9 mouse cellular contexts compared by ENCODE assay signal in genomic region chr8:105820925-105821324, GRCm38 (mm10). TPM values are rescaled to one million over a fixed set of nuclear protein-coding genes. Genes with fewer than 3 reads are reported as not detected.
DNase-seq lines count a peak whose midpoint lies in the region; ATAC-seq lines count a peak whose summit lies in the region.
"Had no signal": no experiment of that assay in that cellular context is flagged by ENCODE, and none has a peak within 500 bp of the region (broad histone marks: within the 10 kb centered on the region; RNA-seq: fewer than 3 reads in every experiment).

No protein-coding gene starts in this region.

- H3K79me2 ChIP-seq in macrophage (ENCODE audit: inconsistent target): peaks cover 94% of the 10 kb centered on the region

- H3K4me3 ChIP-seq in heart, embryonic 16.5 days (ENCODE audit: low read length): no peak overlapping the region
- H3K4me3 ChIP-seq in macrophage (ENCODE audit: inconsistent target): no peak overlapping the region
- H3K4me3 ChIP-seq: neural tube, embryonic 12.5 days had no signal

- no peak overlapping the region for H3K9ac ChIP-seq in heart, embryonic 16.5 days (ENCODE audit: low read length)
- H3K9ac ChIP-seq: neural tube, embryonic 12.5 days had no signal

- intact Hi-C loops in heart, postnatal 25 days (cut with DNase I): no loop called here

- H3K4me2 ChIP-seq in heart, embryonic 16.5 days (ENCODE audit: low read depth, low read length): no peak overlapping the region
- H3K4me2 ChIP-seq: neural tube, embryonic 12.5 days had no signal

- peaks cover 11% of the 10 kb centered on the region for H3K4me1 ChIP-seq in heart, embryonic 16.5 days (ENCODE audit: control insufficient read depth, insufficient read depth, low read length)

- H3K27me3 ChIP-seq in heart, embryonic 16.5 days (ENCODE audit: control insufficient read depth, insufficient read depth, low read length): no peaks in the 10 kb centered on the region
- H3K27me3 ChIP-seq: neural tube, embryonic 12.5 days had no signal

- DNase-seq in heart, adult 11 months: peak; percentile 94
- no peak for DNase-seq in heart, postnatal 25 days (ENCODE audit: low spot score)
- DNase-seq in c-Kit-positive CD71-negative TER-119-negative erythroid progenitor cells, embryonic 14.5 days (ENCODE audit: low read depth): peak; percentile 63
- DNase-seq in ovary, postnatal 14 days (ENCODE audit: low spot score): no peak
- no peak for DNase-seq in urinary bladder, postnatal 36 days (ENCODE audit: low spot score in 2 of 2)
- DNase-seq in right cerebral cortex, postnatal 14 days: no peak

- no peak overlapping the region for H3K27ac ChIP-seq in heart, embryonic 16.5 days (ENCODE audit: low read length)
- peak overlapping the region; percentile 42 for H3K27ac ChIP-seq in macrophage
- H3K27ac ChIP-seq: neural tube, embryonic 12.5 days had no signal

- H3K9me3 ChIP-seq in heart, embryonic 16.5 days (replicated peaks; ENCODE audit: control insufficient read depth, low read length): no peaks in the 10 kb centered on the region
- H3K9me3 ChIP-seq: neural tube, embryonic 12.5 days had no signal

- H3K36me3 ChIP-seq in heart, embryonic 16.5 days (ENCODE audit: control insufficient read depth, insufficient read depth): peaks cover 19% of the 10 kb centered on the region
- peaks cover 18% of the 10 kb centered on the region; the same call in 1 of the 2 replicates for H3K36me3 ChIP-seq in macrophage (ENCODE audit: inconsistent target)

- ATAC-seq in heart, embryonic 16.5 days (replicated peaks; ENCODE audit: extremely low read depth, insufficient read depth, low FRiP score): 0 out of 2 replicates have a peak, but pooled peaks have one; percentile 39

- 80% methylated on average over 1 of the region's 1 CpGs for WGBS in heart, embryonic 16.5 days
- 100% methylated on average over 1 of the region's 1 CpGs for WGBS in macrophage (ENCODE audit: missing documents)

RNA-seq across cellular contexts. Expression of gene Ranbp10, which starts 6.2 kb away (rescaled TPM):
- 10 to 100 TPM; 19.1 to 19.2 TPM for total RNA-seq in heart, postnatal 25 days (2021)
- 8.3 and 9.2 TPM in 2 replicates for polyA plus RNA-seq in heart, embryonic 16.5 days (2015; fragmentation: Nextera tagmentation; extraction: Ambion mirVana)
- 100 to 1,000 TPM in 5 of 26 experiments, 10 to 100 TPM in 21; 38.8 to 151 (median 78.5) TPM for total RNA-seq in macrophage (2018; cell fraction: chromatin; rRNA removed)
- total RNA-seq in macrophage (2018; cell fraction: cytosol; rRNA removed): 10 to 100 TPM; 18.9 to 48.5 (median 31.8) TPM
- total RNA-seq in macrophage (2018; cell fraction: nucleus; rRNA removed): 100 to 1,000 TPM in 3 of 26 experiments, 10 to 100 TPM in 23; 34.2 to 108 (median 55.8) TPM
- 16.5 to 33.9 TPM (median 23.7 TPM) in 3 replicates for polyA plus RNA-seq in macrophage (2018)

RNA-seq across cellular contexts. Expression of gene Tsnaxip1, which starts 6.6 kb away (rescaled TPM):
- not detected for total RNA-seq in heart, postnatal 25 days (2021)
- polyA plus RNA-seq in heart, embryonic 16.5 days (2015; fragmentation: Nextera tagmentation; extraction: Ambion mirVana): 0.43 and 0.64 TPM in 2 replicates
- not detected for total RNA-seq in macrophage (2018; cell fraction: chromatin; rRNA removed)
- total RNA-seq in macrophage (2018; cell fraction: cytosol; rRNA removed): under 1 TPM in 1 of 26 experiments, not detected in 25; 0.08 TPM
- not detected for total RNA-seq in macrophage (2018; cell fraction: nucleus; rRNA removed)
- polyA plus RNA-seq in macrophage (2018): not detected in 3 replicates

RNA-seq across cellular contexts. Expression of gene Cenpt, which starts 32.2 kb away (rescaled TPM):
- 1 to 10 TPM; 2.2 to 2.9 TPM for total RNA-seq in heart, postnatal 25 days (2021)
- polyA plus RNA-seq in heart, embryonic 16.5 days (2015; fragmentation: Nextera tagmentation; extraction: Ambion mirVana): 34.0 and 35.6 TPM in 2 replicates
- 10 to 100 TPM; 13.8 to 71.8 (median 29.6) TPM for total RNA-seq in macrophage (2018; cell fraction: chromatin; rRNA removed)
- 1 to 10 TPM; 5.8 to 10.0 (median 7.8) TPM for total RNA-seq in macrophage (2018; cell fraction: cytosol; rRNA removed)
- total RNA-seq in macrophage (2018; cell fraction: nucleus; rRNA removed): 10 to 100 TPM in 24 of 26 experiments, 1 to 10 TPM in 2; 6.8 to 55.5 (median 18.6) TPM
- 7.2 to 13.3 TPM (median 8.2 TPM) in 3 replicates for polyA plus RNA-seq in macrophage (2018)

RNA-seq across cellular contexts. Expression of gene Thap11, which starts 34.0 kb away (rescaled TPM):
- 10 to 100 TPM; 23.8 to 27.4 TPM for total RNA-seq in heart, postnatal 25 days (2021)
- polyA plus RNA-seq in heart, embryonic 16.5 days (2015; fragmentation: Nextera tagmentation; extraction: Ambion mirVana): 49.0 and 50.9 TPM in 2 replicates
- 1 to 10 TPM in 15 of 26 experiments, under 1 TPM in 6, not detected in 5; 0.47 to 8.6 (median 1.4) TPM for total RNA-seq in macrophage (2018; cell fraction: chromatin; rRNA removed)
- 10 to 100 TPM in 20 of 26 experiments, 1 to 10 TPM in 6; 6.1 to 27.5 (median 17.0) TPM for total RNA-seq in macrophage (2018; cell fraction: cytosol; rRNA removed)
- 10 to 100 TPM in 5 of 26 experiments, 1 to 10 TPM in 21; 1.1 to 14.5 (median 6.3) TPM for total RNA-seq in macrophage (2018; cell fraction: nucleus; rRNA removed)
- 8.3 to 23.6 TPM (median 20.4 TPM) in 3 replicates for polyA plus RNA-seq in macrophage (2018)

RNA-seq across cellular contexts. Expression of gene Nutf2, which starts 39.5 kb away (rescaled TPM):
- 10 to 100 TPM; 30.7 to 35.0 TPM for total RNA-seq in heart, postnatal 25 days (2021)
- polyA plus RNA-seq in heart, embryonic 16.5 days (2015; fragmentation: Nextera tagmentation; extraction: Ambion mirVana): 132 and 194 TPM in 2 replicates
- total RNA-seq in macrophage (2018; cell fraction: chromatin; rRNA removed): 10 to 100 TPM in 15 of 26 experiments, 1 to 10 TPM in 7, not detected in 4; 3.1 to 27.1 (median 13.1) TPM
- 10 to 100 TPM; 36.2 to 66.6 (median 50.1) TPM for total RNA-seq in macrophage (2018; cell fraction: cytosol; rRNA removed)
- 10 to 100 TPM in 15 of 26 experiments, 1 to 10 TPM in 10, not detected in 1; 4.8 to 43.3 (median 14.3) TPM for total RNA-seq in macrophage (2018; cell fraction: nucleus; rRNA removed)
- polyA plus RNA-seq in macrophage (2018): 53.1 to 154 TPM (median 76.1 TPM) in 3 replicates

Comparison
In these comparisons a context has a peak if more than half of its experiments do, and no peak if none do; other contexts are left out.
1. DNase-seq: peak in heart, adult 11 months (single experiment) and c-Kit-positive CD71-negative TER-119-negative erythroid progenitor cells, embryonic 14.5 days (single experiment); none in heart, postnatal 25 days (single experiment), ovary, postnatal 14 days (single experiment), urinary bladder, postnatal 36 days (0 of 2) and right cerebral cortex, postnatal 14 days (single experiment).